Mouse (Mus musculus) B cell, adult (primary cell): ENCODE data around the gene Uvrag. TPM values are rescaled to one million over a fixed set of nuclear protein-coding genes. Genes with fewer than 3 reads are reported as not detected.

Experiments used
- total RNA-seq: library from RNA; stranded (reverse); gene quantifications from 4 replicates; pipeline ENCODE4 v1.2.4, GENCODE M21; 2023; ENCODE audit not compliant: inconsistent age

The Uvrag gene
- 189 to 270 TPM (median 212 TPM) in 4 replicates for total RNA-seq

GRCm38 (mm10) chr7:99140984-99141918 lies at the start of gene Uvrag:
TSS of gene Uvrag (minus strand) at chr7:99141141.

GRCm38 (mm10) chr7:99182432-99183172 lies 41.7 kb upstream of the Uvrag start, which contains the start of gene Dgat2:
TSS of gene Dgat2 (minus strand) at chr7:99182719.

Other genes with a start within 250 kb of the Uvrag start
- gene Dgat2, start 41.6 kb upstream of the Uvrag start, total RNA-seq: 1.4 to 2.9 TPM (median 2.6 TPM) in 4 replicates
- gene Mogat2, start 97.5 kb upstream of the Uvrag start, total RNA-seq: not detected in 4 replicates
- not detected in 4 replicates for gene Map6, start 126.3 kb upstream of the Uvrag start, total RNA-seq
- 0.26 to 0.42 TPM (median 0.39 TPM) in 3 of 4 replicates, not detected in the other for gene Serpinh1, start 212.1 kb upstream of the Uvrag start, total RNA-seq
- gene Gdpd5, start 240.3 kb upstream of the Uvrag start, total RNA-seq: 2.1 to 3.0 TPM (median 2.8 TPM) in 4 replicates